Mouse (Mus musculus) cerebellum, postnatal 4 days (tissue): Measurements from ENCODE around the gene Adck1.
"Not testable (repeated sequence)": the region's sequence is repeated elsewhere in the genome, so short reads cannot be mapped to it uniquely, and the experiment has no call there.

Experiments
- DNase-seq, 2 experiments: peaks; one replicate each; pipeline ENCODE4 v3.0.0; 2022; ENCODE audit warnings: low spot score in 2 of 2, mixed read lengths in 1 of 2

Adck1 gene

DNA sequence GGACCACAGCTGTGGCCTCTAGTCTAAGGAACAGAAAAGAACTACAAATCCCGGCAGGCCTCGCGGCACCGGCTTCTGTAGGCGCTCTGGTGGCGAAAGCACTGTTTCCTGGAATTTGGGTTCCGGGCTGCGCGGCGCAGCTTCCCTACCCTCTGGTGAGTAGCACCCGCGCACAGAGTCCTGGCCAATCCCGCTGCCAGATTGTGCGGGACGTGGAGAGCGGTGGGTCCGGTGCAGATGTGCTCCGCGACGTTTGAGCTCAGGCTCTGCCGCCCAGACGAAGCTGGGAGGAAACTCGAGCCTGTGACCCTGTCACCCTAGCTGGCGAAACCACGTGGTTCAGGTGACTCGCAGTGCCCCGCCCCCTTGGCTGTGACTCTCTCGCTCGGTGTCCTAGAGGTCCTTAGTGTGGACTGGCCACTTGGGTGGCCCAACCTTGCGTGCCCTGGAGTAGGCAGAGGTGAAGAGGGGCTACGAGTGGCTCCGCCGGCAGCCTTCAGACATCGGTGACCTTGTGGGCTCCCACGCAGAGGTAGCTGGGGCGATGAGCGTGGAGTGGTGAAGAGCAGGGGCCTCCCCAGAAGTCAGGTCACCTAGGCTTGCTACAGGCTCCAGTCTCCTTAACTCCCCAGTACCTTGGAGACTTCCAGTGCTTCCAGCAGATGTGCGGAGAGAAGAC, at the start of gene Adck1:
Adck1 (plus strand) TSS at position 114 of the 679 bp plus-strand sequence.
- peak; percentile 63 to 82 for DNase-seq

DNA sequence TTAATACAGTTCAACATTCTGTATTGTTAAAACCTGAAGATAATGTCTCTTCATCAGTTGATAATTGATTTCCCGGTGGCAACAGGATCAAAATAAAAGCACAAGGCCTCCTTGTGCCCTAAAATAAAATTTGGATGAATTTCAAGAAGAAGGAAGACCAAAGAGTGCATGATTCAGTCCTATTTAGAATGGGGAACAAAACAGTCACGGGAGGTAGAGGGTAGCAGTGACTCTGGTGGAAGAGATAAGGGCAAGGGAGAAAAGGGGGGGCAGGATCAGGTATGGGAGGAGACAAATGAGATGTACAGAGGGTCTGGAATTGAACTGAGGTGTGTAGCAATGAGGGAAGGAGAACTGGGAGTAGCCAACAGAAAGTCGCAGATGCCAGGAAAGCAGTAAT, 45.8 kb upstream of the Adck1 start:
- no peak for DNase-seq

GRCm38 (mm10) chr12:88323926-88324325, 36.4 kb upstream of the Adck1 start, which contains the start of gene Gm5039:
Gene Gm5039 (minus strand): TSS chr12:88324026.
- DNase-seq = not testable (repeated sequence)

DNA sequence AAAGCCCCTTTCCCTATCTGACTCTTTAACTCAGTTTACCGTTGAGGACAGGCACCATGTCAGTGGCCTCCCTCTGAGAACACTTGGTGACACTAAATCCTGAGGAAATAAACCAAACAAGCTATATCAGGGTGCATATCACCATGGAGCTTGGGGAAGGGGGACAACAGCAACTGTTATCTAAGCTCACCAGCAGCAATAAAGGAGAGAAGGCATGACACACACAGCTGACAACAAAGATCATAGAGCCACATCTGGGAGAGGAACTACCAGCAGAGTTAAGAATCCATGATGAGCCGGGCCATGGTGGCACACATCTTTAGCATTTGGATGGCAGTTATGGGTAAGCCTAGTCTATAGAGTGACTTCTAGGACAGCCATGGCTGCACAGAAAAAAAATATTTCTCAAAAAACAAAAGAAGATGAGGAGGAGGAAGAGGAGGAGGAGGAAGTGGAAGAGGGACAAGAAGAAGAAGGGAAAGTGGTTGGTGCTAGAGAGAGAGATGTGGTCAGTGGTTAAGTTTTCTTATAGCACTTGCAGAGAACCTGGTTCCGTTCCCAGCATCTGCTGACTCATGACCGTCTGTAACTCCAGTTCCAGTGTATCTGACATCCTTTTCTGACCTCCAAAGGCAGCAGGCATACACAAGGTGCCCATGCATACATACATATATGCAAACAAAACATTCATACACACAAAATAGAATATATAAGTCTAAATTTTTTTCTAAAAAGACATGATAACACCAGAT, 23.5 kb upstream of the Adck1 start:
- DNase-seq = not testable (repeated sequence)

DNA sequence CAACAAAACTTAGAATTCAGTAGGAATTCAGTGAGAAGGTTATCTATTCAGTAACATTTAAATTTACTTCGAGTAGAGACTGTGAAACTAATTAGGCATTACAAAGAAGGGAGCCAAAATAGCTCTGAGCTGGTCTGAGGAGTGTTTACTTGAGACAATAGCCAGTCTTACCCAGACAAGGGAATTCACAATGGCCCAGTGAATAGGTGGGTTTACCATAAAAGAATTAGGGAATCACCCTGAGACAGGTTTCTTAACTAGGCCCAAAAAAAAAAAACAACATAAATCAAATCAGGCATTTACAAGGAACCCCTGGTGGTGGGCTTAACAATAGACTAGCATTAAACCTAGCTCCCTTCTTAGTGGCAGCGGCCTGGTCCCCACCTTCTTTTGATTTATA, 19.1 kb upstream of the Adck1 start:
- DNase-seq = not testable (repeated sequence)

GRCm38 (mm10) chr12:88354182-88354702, 6.1 kb upstream of the Adck1 start:
- DNase-seq = no peak

- DNase-seq = no peak
These were observed 729 bp downstream of the Adck1 start for GRCm38 (mm10) chr12:88361120-88361445.

DNA sequence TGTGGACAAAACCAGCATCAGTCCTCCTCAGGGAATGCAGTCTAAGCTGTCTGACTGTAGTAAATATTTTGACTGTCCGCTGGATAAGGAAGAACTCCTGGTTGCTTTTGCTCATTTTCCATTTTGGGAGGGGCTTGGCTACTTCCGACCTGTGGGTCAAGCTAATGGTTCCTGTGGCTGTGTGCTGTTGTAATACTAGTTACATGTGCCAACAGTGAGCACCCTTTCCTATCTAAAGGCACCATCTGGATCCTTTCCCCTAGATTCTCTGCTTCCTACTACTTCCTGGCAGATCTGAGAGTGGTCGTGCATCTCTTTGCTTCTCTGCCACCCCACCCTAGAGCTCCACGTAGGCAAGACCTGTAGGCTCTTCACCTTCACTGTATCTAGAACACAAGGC, 7.3 kb downstream of the Adck1 start:
- DNase-seq = no peak

- no peak for DNase-seq
These were observed 8.3 kb downstream of the Adck1 start for GRCm38 (mm10) chr12:88368618-88369017.

DNA sequence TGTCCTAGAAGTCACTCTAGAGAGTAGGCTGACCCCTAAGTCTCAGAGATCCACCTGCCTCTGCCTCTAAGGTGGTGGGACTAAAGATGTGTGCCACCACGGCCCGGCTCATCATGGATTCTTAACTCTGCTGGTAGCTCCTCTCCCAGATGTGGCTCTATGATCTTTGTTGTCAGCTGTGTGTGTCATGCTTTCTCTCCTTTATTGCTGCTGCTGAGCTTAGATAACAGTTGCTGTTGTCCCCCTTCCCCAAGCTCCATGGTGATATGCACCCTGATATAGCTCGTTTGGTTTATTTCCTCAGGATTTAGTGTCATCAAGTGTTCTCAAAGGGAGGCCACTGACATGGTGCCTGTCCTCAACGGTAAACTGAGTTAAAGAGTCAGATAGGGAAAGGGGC, 9.3 kb downstream of the Adck1 start:
- not testable (repeated sequence) for DNase-seq

DNA sequence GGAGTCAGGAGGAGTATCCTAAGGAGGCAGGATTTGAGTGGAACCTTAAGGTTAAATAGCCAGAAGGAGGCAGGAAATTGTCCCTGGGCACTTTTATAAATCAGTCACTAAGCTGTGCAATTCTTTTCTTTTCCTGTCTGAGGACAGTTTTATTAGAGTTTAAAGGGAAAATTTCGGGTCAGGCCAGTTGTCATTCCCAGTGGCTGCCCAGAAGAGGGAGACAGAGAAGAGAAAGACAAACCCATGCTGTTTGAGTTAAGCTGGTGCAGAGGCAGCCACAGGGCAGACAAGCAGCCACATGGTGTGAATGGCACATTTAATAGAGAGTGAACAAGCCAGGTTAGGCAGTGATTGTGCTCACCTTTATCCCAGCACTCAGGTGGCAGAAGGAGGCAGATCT, 10.0 kb downstream of the Adck1 start:
- not testable (repeated sequence) for DNase-seq

GRCm38 (mm10) chr12:88372018-88372417, 11.7 kb downstream of the Adck1 start:
- DNase-seq = no peak

DNA sequence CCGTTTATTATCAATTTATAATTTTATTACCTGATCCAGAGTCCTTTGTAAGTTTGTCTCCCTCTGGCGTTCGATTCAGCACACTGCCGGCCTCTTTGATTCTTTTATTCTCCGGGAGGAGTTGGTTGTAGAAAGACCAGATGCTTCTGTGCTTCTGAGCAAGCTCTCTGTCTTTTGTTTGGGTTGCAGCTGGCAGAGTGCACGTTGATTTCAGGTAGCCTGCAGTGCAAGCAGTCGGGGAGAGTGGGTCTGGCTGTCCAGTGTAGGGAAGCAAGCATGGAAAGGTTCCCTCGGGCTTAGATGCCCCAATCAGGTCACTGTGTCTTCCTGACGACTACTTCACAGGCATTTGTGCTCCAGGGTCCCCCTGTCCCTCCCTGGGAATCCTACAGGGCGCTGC, 16.5 kb downstream of the Adck1 start:
- DNase-seq = peak in 1 of 2 experiments; percentile 38

DNA sequence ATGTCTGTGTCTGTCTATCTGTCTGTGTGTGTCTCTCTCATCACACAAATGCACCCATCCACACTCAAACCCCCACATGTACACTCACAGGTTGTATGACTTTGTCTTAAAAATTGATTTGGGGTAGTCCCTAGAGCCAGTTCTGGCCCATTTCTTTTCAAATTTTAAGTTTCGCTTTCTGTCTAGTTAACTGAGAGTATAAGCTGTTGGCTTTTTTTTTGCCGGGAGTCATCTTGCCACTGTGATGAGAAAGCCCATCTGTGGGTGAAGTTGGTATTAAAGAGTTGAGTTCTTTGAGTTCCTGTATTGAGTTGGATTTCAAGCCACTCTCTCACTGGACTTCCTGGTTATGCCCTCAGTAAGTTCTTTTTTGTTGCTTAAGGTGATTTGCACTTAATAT, 17.9 kb downstream of the Adck1 start:
- no peak for DNase-seq

- DNase-seq = no peak
These were observed 28.5 kb downstream of the Adck1 start for GRCm38 (mm10) chr12:88388832-88389231.

GRCm38 (mm10) chr12:88398658-88399057, 38.3 kb downstream of the Adck1 start:
- no peak for DNase-seq

- no peak for DNase-seq
These were observed 43.2 kb downstream of the Adck1 start for GRCm38 (mm10) chr12:88403541-88403940.

DNA sequence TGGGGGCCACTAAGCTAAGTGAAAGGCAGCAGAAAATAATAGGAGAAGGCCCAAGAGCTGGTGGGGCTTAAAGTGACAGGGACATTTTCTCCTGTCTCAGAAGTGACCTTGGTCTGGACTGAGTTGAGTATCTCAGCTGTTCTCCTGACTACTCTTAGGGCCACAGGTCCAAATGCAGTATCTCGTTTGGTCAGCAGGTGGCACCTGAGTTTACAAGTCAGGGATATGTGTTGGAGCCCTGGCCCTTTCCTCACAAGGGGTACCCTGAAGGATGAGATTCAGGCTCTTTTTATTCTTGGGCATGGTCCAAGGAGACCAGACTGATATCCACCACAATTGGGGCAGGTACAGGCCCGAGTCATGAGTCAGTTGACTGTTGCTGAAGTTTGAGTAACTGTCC, 44.8 kb downstream of the Adck1 start:
- peak; percentile 64 to 75 for DNase-seq

DNA sequence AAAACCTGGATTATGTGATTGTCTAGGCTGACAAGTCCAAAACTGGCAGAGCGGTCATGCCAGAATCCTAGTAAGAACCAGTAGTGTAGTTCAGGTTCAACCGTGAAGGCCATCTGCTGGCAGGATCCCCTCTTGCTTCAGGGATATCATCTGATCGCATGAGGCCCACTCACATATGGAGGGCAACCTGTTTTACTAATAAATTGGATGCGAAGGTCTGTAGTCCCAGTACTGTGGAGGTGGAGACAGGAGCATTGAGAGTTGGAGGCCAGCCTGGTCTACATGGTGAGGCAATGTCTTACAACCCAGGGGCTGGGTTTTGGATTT, 47.6 kb downstream of the Adck1 start:
- DNase-seq = no peak

DNA sequence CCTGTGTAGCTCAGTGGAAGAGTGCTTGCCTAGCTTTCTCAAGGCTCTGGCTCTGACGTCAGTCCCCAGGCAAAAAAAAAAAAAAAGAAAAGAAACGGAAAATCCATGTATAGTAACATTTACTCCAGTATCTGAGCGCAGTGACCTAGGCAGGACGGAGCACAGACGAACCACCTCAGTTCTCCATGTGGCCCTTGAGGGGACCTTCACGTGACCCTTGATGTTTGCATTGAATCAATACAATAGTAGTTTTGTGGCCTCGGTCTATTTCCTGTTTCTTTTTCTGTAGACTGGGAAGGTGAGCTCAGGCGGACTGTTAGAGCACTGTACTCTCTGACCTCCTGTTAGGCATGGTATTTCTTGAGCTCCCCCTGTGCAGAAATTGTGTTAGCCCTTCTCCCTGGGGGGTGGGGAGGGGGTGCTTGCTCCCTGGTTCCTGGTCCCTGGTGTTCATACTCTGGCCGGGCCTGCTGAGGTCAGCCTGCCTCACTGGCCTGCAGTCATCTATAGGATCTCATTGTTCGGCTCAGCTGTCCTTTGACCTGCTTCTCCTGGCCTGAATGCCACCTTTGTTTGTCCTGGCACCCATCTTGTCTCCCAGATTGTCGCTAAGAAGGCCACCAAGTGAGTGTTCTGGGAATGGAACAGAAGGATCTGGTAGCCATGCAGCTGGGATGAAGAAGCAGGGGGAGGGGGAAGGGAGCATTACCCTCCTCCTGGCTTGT, 48.1 kb downstream of the Adck1 start:
- DNase-seq = no peak

- no peak for DNase-seq
These were observed 52.9 kb downstream of the Adck1 start for GRCm38 (mm10) chr12:88413239-88413638.

GRCm38 (mm10) chr12:88419912-88420621, 59.7 kb downstream of the Adck1 start:
- DNase-seq = peak in 1 of 2 experiments; percentile 47
